Mouse (Mus musculus) v-Abl transformed pro-B cells (cell line): ENCODE measurements around the gene Slc19a3.
"Not testable (repeated sequence)": the region's sequence is repeated elsewhere in the genome, so short reads cannot be mapped to it uniquely, and the experiment has no call there.

Source experiments
- in situ Hi-C, 2 experiments: fragments of 400-800 bp; cut with MboI; formaldehyde crosslinking; loops; one replicate each; pipeline ENCODE4 v1.15.1; 2025; ENCODE audit not compliant: unreplicated experiment in 2 of 2

Slc19a3 gene

GRCm38 (mm10) chr1:83015329-83015879 is 22.8 kb downstream of the Slc19a3 start:
- in situ Hi-C loops: no loop called here

DNA sequence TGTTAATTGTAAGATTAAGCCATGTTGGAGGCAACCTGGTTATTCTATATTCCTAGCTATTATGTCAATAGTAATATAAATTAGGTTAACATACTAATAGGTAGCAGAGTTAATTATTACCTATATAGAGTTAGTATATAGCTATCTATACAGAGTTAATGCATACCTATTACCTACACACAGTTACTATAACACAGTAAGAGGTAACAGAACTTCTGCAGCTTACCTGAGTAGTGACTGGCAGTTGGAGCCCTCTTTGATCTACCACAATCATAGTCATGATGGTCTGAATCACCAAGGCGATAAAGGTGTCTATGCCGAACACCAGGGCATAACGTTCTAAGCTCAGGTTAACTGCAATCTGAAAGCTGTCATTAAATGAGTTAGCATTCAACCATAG is 23.8 kb downstream of the Slc19a3 start:
- in situ Hi-C loops: no loop called here

DNA sequence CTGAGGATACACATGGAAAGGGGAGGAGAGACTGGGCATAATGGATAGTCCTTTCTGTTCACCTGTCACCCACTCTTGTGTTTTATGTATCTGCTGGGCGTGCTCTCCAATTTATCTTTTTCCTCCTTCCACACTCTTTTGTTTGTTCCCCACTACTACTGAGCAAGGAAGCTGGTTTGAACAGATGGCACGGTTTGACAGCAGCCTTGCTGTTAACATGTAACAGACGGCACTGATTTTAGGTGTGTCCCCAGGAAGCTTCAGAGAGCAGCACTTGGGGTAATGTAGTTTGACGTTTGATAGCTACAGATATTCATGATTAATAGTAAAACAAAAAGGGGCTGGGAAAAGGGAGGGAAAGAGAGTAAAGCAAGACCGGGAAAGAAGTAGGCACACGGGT is 30.8 kb downstream of the Slc19a3 start:
- in situ Hi-C loops: no loop called here

DNA sequence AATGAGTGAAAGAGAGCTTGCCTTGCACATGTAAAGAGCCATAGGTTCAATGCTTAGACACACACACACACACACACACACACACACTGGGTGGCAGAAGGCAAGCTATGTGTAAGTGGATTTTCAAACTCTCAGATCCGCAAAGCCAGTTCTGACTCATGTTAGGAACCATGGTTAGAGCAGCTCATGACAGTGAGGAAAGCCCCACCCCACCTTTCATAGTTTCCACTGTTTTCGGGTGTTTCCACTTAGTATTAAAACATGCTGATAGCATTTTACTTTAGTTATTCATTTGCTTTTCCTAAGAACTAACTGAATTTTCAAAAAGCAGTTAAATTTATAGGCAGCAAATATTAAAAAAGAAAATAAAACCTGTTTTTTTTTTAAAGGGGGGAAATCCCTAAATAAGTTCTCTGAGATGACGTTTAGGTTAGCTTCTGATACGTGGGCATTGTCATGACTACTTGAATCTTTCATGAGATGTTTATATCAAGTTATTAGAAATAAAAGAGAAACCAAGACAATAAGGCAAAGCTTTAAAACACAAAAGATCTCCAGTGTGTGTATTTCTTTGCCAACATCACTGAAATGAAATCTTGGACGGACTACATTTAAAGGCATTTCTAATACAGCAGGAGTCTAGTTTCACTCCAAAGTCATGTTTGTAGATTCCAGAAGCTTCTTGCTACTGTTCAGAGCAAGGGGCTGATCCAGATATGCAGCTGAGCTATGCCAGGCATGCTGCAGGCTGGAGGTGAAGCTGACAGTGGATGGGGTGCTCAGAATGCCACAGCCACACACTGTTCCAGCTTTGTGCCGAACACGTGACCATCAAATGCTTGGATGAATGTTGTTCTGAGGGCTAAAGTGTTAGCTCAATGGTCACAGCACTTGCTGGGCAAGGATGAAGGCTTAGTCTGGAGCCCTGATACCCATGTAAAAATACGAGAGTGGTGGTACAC is 31.7 kb downstream of the Slc19a3 start:
- in situ Hi-C loops: no loop called here

- in situ Hi-C loops: not testable (repeated sequence)
Observed at GRCm38 (mm10) chr1:83000306-83000705, 37.9 kb downstream of the Slc19a3 start, which contains the start of gene Gm47959. Gene Gm47959 (plus strand): TSS chr1:83000548.

GRCm38 (mm10) chr1:82993947-82994346 is 44.3 kb downstream of the Slc19a3 start:
- in situ Hi-C loops: loop anchor here in 1 of 2 experiments (25.0 kb wide), 1 partner anchor 432 kb away; no protein-coding TSS in a partner anchor

- in situ Hi-C loops: loop anchor here in 1 of 2 experiments (25.0 kb wide), 1 partner anchor 430 kb away; no protein-coding TSS in a partner anchor
Observed at GRCm38 (mm10) chr1:82992093-82992492, 46.2 kb downstream of the Slc19a3 start.

- in situ Hi-C loops: loop anchor here in 1 of 2 experiments (25.0 kb wide), 1 partner anchor 429 kb away; no protein-coding TSS in a partner anchor
Observed at GRCm38 (mm10) chr1:82991596-82991995, 46.7 kb downstream of the Slc19a3 start.

- in situ Hi-C loops: loop anchor here in 1 of 2 experiments (25.0 kb wide), 1 partner anchor 429 kb away; no protein-coding TSS in a partner anchor
Observed at GRCm38 (mm10) chr1:82991062-82991461, 47.2 kb downstream of the Slc19a3 start.

- in situ Hi-C loops: loop anchor here (5.0 to 25.0 kb wide), 3 partner anchors 185 to 1683 kb away; no protein-coding TSS in a partner anchor
Observed at GRCm38 (mm10) chr1:82987530-82988198, 50.6 kb downstream of the Slc19a3 start.

- in situ Hi-C loops: loop anchor here (5.0 to 25.0 kb wide), 3 partner anchors 184 to 1682 kb away; no protein-coding TSS in a partner anchor
Observed at GRCm38 (mm10) chr1:82986738-82987137, 51.5 kb downstream of the Slc19a3 start.

- in situ Hi-C loops: loop anchor here in 1 of 2 experiments (25.0 kb wide), 1 partner anchor 416 kb away; no protein-coding TSS in a partner anchor
Observed at GRCm38 (mm10) chr1:82977840-82978239, 60.4 kb downstream of the Slc19a3 start.

GRCm38 (mm10) chr1:82975750-82976149 is 62.5 kb downstream of the Slc19a3 start:
- in situ Hi-C loops: loop anchor here in 1 of 2 experiments (25.0 kb wide), 1 partner anchor 413 kb away; no protein-coding TSS in a partner anchor

DNA sequence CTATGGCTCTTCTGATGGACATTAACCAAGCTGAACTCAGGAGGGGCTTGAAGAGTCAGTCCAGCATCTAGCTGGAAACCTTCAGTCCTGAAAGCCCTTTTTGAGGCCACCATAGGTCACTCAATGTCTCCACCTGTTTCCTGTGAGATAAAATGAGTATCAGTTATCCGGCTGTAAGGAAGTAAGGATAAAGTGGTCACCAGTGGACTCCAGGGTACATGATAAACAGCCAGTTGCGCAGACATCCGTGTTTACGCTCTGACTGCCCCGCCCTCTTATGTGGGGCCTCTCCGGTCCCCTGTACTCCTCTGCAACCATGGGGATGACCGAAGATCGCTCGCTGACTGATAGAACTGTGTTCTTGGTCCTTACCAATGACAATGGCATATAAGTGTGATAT is 63.9 kb downstream of the Slc19a3 start:
- in situ Hi-C loops: no loop called here

DNA sequence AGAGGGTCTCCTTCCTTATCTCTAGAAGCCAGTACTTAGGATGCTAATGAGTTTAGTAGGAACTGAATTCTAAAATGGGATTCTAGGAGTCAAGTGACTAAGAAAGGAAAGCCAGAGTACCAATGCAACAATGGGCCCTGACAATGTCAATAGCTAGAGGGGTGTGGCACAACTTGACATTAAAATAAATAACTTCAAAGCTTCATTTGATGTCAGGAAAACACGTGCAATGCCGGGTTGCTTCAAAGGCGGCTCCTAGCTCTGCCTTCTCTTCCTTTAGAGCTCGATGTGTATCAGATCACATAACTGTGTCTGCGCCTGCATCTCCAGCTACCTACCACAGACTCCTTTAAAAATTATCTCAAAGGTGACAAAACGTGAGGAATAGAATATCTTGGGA is 64.3 kb downstream of the Slc19a3 start:
- in situ Hi-C loops: no loop called here

DNA sequence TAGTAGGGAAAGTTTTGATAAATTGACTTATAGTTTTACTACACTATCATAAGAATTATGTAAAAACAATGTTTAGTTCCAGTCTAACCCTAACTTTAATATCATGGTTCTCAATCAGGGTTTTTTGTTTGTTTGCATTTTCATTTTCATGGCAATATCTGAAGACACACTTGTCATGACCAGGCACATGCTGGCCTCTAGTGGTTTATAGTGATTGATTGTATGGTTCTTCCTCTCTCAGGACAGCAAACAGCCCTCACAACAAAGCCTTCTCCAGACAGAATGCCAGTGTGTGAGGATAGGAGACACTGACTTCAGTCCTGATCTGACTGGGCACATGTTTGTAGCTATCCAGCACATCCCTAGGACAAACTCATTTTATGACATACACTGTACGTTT is 65.0 kb downstream of the Slc19a3 start:
- in situ Hi-C loops: no loop called here

- in situ Hi-C loops: no loop called here
Observed at GRCm38 (mm10) chr1:82972046-82972445, 66.2 kb downstream of the Slc19a3 start.

DNA sequence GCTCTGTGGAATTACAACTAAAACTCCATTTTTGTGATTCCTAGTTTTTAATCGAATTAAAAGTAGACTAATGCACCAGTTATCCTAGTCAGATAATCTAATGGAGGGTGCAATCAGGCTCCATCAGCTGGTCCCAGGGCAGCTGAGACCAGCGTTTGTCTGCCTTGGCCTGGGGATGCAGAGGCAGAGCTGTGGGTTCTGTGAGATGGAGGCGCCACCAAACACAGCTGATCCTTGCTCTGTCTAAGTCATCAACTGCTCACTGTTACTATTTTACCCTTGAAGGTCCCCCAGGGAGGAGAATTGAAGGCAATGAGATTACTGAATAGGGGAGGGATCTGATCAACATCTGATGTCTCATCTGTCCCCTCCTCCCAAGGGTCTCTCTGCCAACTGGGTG is 71.8 kb downstream of the Slc19a3 start:
- in situ Hi-C loops: no loop called here
